Mouse (Mus musculus) retina, adult 2 months (tissue): ENCODE results near the gene Olfr1000.
"Not testable (repeated sequence)": the region's sequence is repeated elsewhere in the genome, so short reads cannot be mapped to it uniquely, and the experiment has no call there.

Experiments
- DNase-seq: peaks from one replicate; pipeline ENCODE4 v3.0.0-alpha.2; 2012; ENCODE audit warnings: low read depth, low spot score

The Olfr1000 gene

DNA sequence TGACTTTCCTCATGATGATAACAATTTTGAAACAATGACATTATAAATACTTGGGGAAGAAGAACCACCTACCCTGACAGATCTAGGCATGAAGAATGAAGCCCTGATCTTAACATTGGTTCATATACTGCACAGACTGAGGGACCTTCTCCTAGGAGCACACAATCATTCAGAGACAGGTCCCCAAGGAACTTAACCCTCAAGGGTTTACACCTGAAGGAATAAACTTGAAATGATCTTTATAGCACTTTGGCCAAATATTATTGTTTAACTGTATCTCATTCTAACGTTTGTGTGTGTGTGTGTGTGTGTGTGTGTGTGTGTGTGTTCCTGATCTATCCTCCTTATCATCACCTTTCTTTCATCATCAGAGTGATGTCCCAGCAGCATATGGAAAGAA is at the start of gene Olfr1000:
Gene Olfr1000 (minus strand): TSS at position 101 of the 400 bp plus-strand sequence.
- no peak for DNase-seq

DNA sequence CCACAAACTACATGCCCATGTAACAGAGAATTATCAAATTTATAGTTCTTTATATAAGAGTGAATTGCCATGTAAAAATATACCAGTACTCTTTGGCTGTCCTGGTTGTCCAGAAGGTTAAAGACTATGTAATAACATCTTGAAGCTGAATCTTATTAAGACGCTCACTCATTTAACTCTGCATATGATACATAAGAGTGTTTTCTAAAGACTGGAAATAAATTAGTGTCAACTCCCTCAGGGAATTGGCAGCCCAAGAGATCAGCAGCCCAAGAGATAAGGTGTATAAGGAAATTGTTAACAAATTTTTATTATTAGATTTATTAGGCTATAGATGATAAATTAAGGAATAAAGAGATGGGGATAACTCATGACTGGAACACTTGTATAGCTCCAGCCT is 38.9 kb upstream of the Olfr1000 start, which contains the start of gene Olfr1002:
Gene Olfr1002 (minus strand): TSS at position 101 of the 400 bp plus-strand sequence.
- no peak for DNase-seq

DNA sequence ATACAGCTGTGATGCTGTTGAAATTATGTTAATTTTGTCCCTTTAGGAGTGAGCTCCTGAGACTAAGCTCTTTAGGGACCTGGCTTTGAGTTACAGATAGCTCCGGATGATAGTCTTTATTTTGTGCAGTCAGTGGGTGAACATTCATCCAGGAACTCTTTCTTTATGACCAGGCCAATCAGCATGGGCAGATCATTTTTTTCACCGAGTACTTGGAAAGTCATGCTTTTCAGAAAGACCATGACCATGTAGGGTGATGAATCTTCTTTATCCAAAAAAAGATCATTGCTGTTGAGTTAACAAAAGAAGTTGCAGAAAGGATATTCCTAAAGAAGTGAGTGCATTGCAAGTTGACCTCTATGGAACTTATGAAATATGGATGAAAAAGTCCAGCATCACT is 23.1 kb downstream of the Olfr1000 start, which contains the start of gene Olfr998:
Gene Olfr998 (plus strand): TSS at position 301 of the 400 bp plus-strand sequence.
- DNase-seq, result not testable (repeated sequence)

DNA sequence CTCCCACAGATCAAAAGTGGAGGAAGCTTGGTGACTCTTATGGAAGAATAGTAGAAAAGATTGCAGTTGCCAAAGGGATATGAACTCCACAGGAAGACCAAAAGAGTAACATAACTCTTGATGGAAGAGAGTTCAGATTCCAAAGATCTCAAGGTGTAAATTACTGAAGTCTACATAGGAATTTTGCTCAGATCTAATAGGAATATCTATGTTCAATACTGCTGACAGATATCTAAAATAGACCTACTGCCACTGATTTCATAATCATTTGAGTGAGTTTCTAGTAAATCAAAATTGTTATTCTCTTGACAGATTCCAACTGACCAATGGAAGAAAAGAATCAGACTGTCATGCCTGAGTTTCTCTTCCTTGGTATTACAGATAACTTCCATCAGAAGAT is 32.8 kb downstream of the Olfr1000 start, which contains the start of gene Olfr996:
Gene Olfr996 (plus strand): TSS at position 301 of the 400 bp plus-strand sequence.
- no peak for DNase-seq

DNA sequence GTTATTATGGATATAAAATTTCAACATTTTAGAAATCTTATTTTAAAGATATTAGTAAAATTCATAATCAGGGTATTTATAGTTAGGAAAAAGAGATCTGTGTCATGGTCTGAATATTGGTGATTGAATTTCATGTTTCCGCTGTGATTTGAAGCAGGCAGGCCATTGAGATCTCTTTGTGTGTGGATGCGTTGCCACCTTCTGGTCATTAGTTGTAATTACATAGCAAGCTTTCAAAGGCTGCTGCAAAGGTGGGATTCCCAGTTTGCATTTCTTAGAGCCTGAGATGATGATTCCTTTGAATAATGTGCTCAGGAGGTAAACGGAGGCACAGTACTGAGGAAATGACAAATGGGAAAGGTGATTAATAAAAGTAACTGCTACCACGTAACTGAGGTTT is 50.5 kb downstream of the Olfr1000 start:
- DNase-seq, result no peak

DNA sequence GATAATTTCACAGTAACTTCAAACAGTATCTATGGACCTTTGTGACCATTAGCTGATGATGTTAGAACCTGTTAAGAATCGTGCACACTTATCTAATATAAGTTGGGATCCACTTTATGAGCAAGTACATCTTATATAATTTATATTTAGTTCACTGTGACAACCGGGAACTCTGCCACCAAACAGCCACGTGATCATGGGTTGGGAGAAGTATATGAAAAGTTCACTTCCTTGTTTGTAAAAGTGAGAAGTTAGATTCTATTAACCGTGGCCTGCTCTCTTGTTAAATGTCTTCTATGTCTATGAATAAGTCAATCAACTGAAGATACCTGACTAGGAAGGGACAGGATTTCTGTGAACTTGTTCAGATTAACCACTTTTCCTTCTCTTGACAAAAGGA is 51.5 kb downstream of the Olfr1000 start:
- no peak for DNase-seq
